Mouse (Mus musculus): ENCODE data around the gene Acsl6.
"Not testable (repeated sequence)": the region's sequence is repeated elsewhere in the genome, so short reads cannot be mapped to it uniquely, and the experiment has no call there.

Gene Acsl6

DNA sequence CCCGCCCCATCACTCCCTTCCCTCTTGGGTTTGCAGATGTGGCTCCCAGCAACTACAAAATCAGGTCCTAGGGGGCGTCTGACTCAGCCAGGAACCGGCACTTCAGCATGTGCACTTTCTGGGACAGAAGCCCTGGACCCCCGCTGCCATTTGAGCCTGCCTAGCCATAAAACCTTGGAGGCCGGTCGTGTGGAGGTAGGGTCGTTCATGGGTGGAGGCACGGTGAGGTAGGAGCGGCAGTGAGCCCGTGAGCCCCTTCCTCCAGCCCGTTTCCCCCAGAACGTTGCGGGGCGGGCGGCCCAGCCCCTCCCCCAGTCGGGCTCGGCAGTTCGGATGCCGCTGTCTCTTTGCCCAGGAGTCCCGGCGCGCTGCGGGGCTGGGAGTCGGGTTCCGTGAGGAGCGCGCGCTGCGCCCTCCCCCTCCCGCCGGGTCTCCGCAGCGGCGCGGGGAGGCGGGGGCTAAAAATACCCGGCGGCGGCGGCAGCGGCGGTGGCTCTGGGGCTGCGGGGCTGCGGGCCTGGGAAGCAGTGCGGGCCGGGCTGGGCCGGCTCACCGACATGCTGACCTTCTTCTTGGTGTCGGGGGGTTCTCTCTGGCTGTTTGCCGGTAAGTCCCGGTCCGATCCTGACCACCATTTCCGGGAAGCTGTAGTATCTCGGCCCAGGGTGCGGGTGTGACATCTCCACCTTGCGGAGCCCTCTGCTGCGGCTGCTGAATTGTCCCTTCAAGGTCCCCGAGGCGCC, at the start of gene Acsl6:
TSS of gene Acsl6 (plus strand) at position 71 of the 743 bp plus-strand sequence.
- no peak for DNase-seq (ENCODE audit: low spot score)

GRCm38 (mm10) chr11:54254114-54254513, 49.5 kb upstream of the Acsl6 start:
- no peak for DNase-seq (ENCODE audit: low spot score)

- peak; percentile 35 for DNase-seq (ENCODE audit: low spot score)
Observed at GRCm38 (mm10) chr11:54256624-54257376, 46.8 kb upstream of the Acsl6 start.

DNA sequence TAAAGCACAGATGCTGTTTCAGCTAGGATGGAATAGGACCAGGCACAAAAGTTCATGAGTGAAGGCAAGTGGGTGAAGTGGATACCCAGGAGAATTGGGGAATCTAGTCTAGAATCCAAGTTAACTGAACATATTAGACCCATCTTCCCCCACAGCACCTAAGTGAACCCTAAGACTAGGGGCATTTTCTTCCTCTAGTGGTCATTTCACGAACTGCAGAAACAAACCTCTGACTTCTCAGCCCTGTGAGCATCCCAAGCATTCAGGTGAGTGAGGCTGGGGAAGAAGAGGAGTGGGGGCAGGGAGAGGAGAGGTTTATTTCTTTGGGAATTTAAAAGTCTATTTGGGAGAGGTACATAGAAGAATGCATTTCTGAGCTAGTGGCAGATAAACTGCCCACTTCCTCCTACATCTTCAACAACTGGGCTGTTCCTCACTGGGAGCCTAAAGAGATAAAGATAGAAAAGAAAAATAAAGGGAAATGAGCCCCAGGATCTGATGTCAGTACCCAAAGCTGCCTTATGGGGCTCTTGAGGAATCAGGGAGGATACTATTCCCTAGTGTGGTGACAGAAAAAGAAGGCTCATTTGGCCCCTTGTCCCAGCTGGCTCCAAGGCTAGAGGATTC, 40.1 kb upstream of the Acsl6 start:
- no peak for DNase-seq (ENCODE audit: low spot score)

DNA sequence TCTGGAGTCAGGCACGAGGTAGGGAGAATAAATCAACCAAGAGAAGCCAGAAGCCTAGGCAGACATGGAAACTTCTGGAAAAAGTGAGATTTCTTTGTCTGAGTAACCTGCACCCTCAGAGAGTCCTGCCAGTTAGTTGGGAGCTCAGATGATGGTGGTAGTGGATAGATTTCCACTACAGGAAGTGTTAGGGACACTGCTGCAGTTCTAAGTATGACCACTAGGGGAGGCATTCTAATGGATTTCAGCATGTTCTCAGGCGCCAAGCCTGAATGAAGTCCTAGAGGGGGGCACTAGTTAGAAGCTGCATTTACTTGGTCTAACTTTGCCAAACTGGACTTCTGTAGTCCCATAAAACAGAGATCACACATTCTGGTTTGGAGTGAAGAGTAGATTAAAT, 39.1 kb upstream of the Acsl6 start:
- no peak for DNase-seq (ENCODE audit: low spot score)

DNA sequence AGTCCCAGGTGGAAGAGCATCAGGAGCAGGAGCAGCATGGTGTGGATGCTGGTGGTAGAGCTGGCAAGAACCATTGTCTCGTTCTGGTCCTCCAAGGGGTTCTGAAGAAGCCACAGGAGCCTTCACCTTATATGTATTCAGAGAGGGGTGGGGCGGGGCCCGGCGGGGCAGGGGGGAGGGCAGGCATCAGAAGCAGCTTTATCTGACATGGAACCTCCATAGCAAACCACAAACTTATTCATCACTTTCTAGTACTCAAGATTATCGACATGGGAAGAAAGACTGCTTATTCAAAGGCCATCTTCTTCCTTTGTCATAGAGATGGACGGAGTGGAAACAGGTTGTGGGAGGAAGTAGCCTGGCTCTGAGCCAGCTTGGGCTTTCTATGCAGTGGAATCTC, 36.4 kb upstream of the Acsl6 start, which contains the start of gene Il3:
TSS of gene Il3 (minus strand) at position 101 of the 400 bp plus-strand sequence.
- no peak for DNase-seq (ENCODE audit: low spot score)

- DNase-seq (ENCODE audit: low spot score) = no peak
Observed at GRCm38 (mm10) chr11:54269191-54269896, 34.3 kb upstream of the Acsl6 start.

DNA sequence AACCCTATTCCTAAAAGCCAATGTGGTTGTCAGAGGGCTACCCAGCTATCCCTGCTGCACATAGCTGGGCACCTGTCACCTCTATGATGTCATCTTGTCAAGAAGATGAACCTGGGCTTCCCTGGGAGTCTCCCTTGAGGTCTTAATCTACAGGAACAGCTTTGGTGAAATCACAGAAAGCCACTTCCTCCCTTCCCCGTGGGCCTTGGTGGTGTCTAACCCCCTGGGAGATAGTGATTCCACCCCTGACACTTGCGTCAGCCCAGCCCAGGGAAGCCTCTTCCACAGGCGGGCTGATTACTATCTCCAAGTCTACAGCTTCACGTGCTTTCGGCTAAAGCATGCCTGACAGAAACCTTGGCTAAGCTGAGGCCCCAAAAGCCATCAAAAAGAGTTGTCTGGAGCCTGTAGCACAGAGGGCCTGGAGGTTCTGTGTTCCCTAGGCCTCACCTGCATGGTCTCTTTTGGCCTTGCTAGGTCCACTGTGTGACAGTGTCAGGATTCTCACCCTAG, 32.1 kb upstream of the Acsl6 start:
- DNase-seq (ENCODE audit: low spot score) = no peak

DNA sequence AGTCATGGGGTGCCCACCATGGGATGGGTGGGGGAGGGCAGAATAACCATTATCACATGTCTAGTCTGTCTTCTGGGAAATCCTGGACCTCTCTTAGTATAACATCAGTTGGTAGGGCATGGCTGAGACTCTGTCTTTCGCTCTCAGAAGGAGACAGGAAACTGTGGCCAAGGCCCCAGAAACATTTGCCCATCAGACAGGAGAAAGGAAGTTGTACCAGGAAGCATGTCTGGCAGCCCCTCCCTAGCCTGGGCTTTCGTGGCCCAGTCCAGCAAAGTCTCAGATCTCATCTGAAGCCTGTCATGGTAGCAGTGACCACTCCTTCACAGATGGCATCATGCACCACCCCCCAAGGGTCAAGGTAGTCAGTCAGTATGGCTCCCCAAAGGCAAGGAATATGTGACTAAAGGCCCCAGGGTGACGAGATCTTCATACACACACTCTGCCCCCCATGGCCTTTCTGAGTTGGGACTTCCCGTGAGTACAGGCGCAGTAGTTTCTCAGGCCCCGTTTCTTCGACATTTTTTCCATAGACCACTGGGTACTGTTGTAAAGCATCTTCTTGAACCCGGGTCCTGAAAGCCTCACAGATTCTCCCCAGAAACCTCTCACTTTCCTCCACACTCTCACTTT, 15.7 kb upstream of the Acsl6 start:
- no peak for DNase-seq (ENCODE audit: low spot score)

DNA sequence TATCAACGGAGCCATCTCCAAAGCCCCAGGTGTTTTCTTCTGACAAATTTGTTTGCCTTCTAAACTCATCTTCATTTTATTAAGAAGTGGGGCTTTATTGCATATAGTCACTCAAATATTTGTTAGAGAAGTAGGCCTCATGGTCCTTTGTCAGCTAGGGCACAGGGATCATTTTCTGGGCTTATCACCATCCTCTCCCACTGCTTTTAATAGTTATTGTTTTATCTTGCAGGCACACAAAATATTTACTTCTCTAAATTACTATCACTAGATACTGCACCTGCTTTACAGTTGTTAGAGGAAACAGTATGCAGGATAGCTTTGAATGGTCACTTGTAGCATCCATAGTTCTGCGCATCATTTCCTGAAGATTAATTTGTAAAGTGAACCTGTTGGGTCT, 11.4 kb upstream of the Acsl6 start:
- DNase-seq (ENCODE audit: low spot score) = no peak

GRCm38 (mm10) chr11:54293980-54294807, 9.4 kb upstream of the Acsl6 start:
- DNase-seq (ENCODE audit: low spot score) = no peak

- no peak for DNase-seq (ENCODE audit: low spot score)
Observed at GRCm38 (mm10) chr11:54295971-54296370, 7.6 kb upstream of the Acsl6 start.

DNA sequence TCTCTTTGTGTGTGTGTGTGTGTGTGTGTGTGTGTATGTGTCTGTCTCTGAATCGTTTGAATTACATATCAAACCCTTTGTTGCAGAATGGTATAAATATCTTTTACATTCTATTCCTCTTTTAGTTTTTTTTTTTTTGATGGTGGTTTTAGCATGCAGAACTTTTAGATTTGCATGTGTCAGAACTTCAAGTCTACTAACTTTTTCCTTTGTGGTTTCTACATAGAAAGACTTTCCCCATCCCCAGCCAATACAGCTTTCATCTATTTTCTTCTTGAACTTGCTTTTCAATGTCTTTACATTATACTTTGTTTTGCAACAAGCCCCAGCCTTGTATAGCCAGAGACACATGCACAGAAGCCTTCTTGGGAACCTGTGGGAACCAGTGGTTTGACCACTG, 6.9 kb upstream of the Acsl6 start:
- DNase-seq (ENCODE audit: low spot score) = no peak

- DNase-seq (ENCODE audit: low spot score) = not testable (repeated sequence)
Observed at GRCm38 (mm10) chr11:54297471-54297870, 6.1 kb upstream of the Acsl6 start.

- no peak for DNase-seq (ENCODE audit: low spot score)
Observed at GRCm38 (mm10) chr11:54298777-54299176, 4.8 kb upstream of the Acsl6 start.

DNA sequence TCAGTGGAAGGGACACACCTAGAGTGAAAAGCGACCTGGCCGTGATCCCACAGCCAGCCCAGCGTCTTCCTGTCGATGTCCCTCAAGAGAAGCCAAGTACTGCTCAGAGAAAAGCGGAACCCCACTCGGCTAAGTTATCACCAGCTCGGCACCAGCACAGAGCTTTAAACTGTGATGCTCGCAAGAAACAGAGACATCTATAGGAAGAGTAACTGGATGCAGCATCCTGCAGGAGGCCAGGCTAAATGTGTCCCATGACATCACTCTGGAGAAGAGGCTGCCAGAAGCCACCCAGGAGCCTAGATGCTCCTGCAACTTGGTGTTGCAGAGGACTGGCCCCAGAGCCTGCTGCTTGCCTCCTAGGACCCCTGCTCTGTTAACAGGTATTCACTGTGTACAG, 1.6 kb upstream of the Acsl6 start:
- no peak for DNase-seq (ENCODE audit: low spot score)

DNA sequence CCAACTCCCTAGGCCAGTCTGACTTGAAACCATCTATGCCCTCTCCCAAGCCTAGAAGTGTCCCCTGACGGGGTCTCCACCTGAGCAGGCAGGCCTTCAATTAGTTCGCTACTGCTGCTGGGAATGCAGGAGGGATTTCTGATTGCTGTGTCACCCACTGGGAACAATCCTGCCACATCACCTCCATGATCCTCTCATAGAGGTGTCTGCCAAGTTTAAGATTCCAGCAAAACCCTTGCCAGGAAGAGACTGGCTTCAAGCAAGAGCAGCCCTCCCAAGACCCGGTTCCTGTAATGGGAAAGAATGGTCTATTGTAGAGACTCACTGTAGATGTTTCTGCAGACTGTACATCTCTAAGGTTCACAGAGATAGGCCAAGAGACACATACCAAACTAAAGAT, 992 bp upstream of the Acsl6 start:
- no peak for DNase-seq (ENCODE audit: low spot score)

GRCm38 (mm10) chr11:54303076-54303727, 396 bp upstream of the Acsl6 start:
- DNase-seq (ENCODE audit: low spot score) = no peak

GRCm38 (mm10) chr11:54304471-54304873, 874 bp downstream of the Acsl6 start:
- no peak for DNase-seq (ENCODE audit: low spot score)

GRCm38 (mm10) chr11:54305331-54305730, 1.7 kb downstream of the Acsl6 start:
- no peak for DNase-seq (ENCODE audit: low spot score)

All from spleen, adult 12 weeks (tissue).